Mouse (Mus musculus) heart, adult 2 months (tissue): ENCODE results near the gene Mpnd.

Experiments used
- CTCF ChIP-seq: fragments of 200-600 bp; IDR thresholded peaks from 2 replicates; pipeline ENCODE4 v1.8.1; 2022; ENCODE audit warnings: antibody characterized with exemption, mild to moderate bottlenecking, moderate library complexity
- EP300 ChIP-seq: fragments of 200-500 bp; IDR thresholded peaks from 2 replicates; pipeline ENCODE4 v1.6.1; 2011; ENCODE audit warnings: low read depth, low read length, control low read depth; ENCODE audit not compliant: insufficient read depth
- POLR2A ChIP-seq: fragments of 200-500 bp; IDR thresholded peaks from 2 replicates; pipeline ENCODE4 v1.6.1; 2011; ENCODE audit warnings: mild to moderate bottlenecking, low read depth, low read length, control low read depth; ENCODE audit not compliant: insufficient read depth

DNA sequence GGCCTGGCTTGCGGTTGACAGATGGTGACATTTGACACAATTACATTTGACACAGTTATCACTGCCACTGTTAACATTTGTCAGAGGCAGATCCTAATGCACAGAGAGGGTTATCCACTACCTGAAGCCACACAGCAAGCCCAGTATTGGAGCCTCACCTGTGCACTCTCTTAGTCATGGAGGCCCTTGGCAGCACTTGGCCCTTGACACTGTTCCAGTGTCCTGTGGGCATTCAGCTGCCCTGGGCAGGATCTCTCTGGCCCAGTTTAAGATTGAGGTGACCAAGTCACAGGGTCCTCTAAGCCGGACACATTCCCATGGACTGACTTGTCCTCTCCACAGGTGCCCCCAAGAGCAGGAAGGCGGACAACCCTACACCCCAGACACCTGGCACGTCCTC is 38.3 kb upstream of the Mpnd start:
- TF ChIP-seq CTCF (no peak), POLR2A (no peak), EP300 (no peak)
